8 mouse cellular contexts compared by ENCODE assay signal in the genomic region with DNA sequence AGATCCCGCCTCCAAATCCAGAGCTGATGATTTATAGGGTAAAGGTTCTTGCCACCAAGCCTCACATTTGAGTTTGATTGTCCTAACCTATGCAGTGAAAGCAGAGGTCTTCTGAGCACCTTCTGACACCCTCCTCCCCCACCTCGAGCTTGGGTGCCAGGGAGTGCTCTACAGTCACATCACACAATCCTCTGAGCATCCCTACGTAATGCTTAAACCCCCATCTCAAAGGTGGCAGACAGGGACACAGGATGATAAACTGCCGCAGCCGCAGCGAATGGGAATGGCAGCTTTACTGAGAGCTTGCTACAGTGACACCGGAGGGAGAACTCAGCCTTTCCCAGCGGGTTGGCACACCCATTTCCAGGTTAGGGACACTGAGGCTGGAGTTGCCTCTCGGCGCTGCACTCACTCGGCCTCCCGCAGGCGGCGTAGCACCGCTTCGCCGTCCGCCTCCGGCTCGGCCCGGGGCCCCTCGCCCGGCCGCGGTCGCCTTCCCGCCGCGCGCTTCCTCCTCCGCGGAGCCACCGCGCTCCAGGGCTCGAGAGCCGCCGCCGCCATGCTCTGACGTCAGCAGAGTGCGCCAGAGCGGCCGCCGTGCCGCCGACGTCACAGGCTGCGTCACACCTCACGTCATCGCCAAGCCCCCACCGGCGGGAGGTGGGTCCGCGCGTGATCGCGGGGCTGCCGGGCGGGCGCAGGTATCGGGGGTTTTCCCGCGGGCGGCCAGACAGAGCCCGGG. TPM values are rescaled to one million over a fixed set of nuclear protein-coding genes. Genes with fewer than 3 reads are reported as not detected.
A peak's percentile ranks its signal among the peaks of the same experiment; 100 is the strongest.
DNase-seq lines count a peak whose midpoint lies in the region; ATAC-seq and TF ChIP-seq lines count a peak whose summit lies in the region.

A gene (minus strand): TSS at position 578 of the 742 bp plus-strand sequence.
A gene (plus strand): TSS at position 621 of the 742 bp plus-strand sequence.

- no peak for TF ChIP-seq CTCF in liver, embryonic 14.5 days (IDR thresholded peaks at IDR 0.05; ENCODE audit: low read depth)

- peak within 1 kb of the TSS; percentile 52 for H3K4me2 ChIP-seq in forebrain, embryonic 11.5 days (ENCODE audit: low read depth, low read length, severe bottlenecking)
- H3K4me2 ChIP-seq in heart, embryonic 15.5 days = peak within 1 kb of the TSS; percentile 80
- peak within 1 kb of the TSS; percentile 87 for H3K4me2 ChIP-seq in liver, embryonic 14.5 days (ENCODE audit: low read depth)
- peak within 1 kb of the TSS; percentile 87 for H3K4me2 ChIP-seq in stomach, embryonic 15.5 days

- no peak for TF ChIP-seq EP300 in liver, embryonic 14.5 days (IDR thresholded peaks at IDR 0.05; ENCODE audit: low read depth)

- H3K27ac ChIP-seq in forebrain, embryonic 11.5 days (ENCODE audit: low read depth, low read length) = 0 out of 2 replicates have a peak within 1 kb of the TSS, but pooled peaks have one; percentile 31
- H3K27ac ChIP-seq in heart, embryonic 15.5 days = peak within 1 kb of the TSS; percentile 48
- peak within 1 kb of the TSS; percentile 54 for H3K27ac ChIP-seq in liver, embryonic 14.5 days
- H3K27ac ChIP-seq in stomach, embryonic 15.5 days = peak within 1 kb of the TSS; percentile 66

- peak; percentile 96 for DNase-seq in CD4-positive, CD25-positive, alpha-beta regulatory T cell, adult 2 months (ENCODE audit: low read depth, low spot score)
- DNase-seq in c-Kit-positive CD71-negative TER-119-negative erythroid progenitor cells, embryonic 14.5 days (ENCODE audit: low read depth) = peak; percentile 77
- DNase-seq in forebrain, embryonic 11.5 days (ENCODE audit: low spot score) = peak; percentile 94
- DNase-seq in kidney, postnatal 25 days = peak; percentile 85 to 91
- peak in 2 of 3 experiments; percentile 61 to 71 for DNase-seq in liver, embryonic 14.5 days (ENCODE audit: low read depth in 3 of 3, low spot score in 3 of 3)
- peak; percentile 89 for DNase-seq in neural tube, embryonic 10.5 days (ENCODE audit: extremely low spot score, low spot score)

- H3K4me3 ChIP-seq in forebrain, embryonic 11.5 days (ENCODE audit: low read depth, low read length) = peak within 1 kb of the TSS; percentile 95
- H3K4me3 ChIP-seq in heart, embryonic 15.5 days = peak within 1 kb of the TSS; percentile 90
- H3K4me3 ChIP-seq in liver, embryonic 14.5 days (ENCODE audit: insufficient read depth in 1 of 2, low read depth in 2 of 2, low read length in 2 of 2) = peak within 1 kb of the TSS; percentile 97 to 98
- peak within 1 kb of the TSS; percentile 96 for H3K4me3 ChIP-seq in stomach, embryonic 15.5 days (replicated peaks)

- no peaks in the 10 kb centered on the region for H3K27me3 ChIP-seq in forebrain, embryonic 11.5 days (ENCODE audit: control insufficient read depth, insufficient read depth, low read length)
- no peaks in the 10 kb centered on the region for H3K27me3 ChIP-seq in heart, embryonic 15.5 days
- H3K27me3 ChIP-seq in liver, embryonic 14.5 days (ENCODE audit: control insufficient read depth, insufficient read depth, low read length) = no peaks in the 10 kb centered on the region
- H3K27me3 ChIP-seq in stomach, embryonic 15.5 days (replicated peaks) = no peaks in the 10 kb centered on the region

- peaks cover 6% of the 10 kb centered on the region; the same call in 1 of the 2 replicates for H3K36me3 ChIP-seq in forebrain, embryonic 11.5 days (ENCODE audit: control insufficient read depth, insufficient read depth, low read length)
- H3K36me3 ChIP-seq in heart, embryonic 15.5 days = peaks cover 11% of the 10 kb centered on the region
- peaks cover 11% of the 10 kb centered on the region for H3K36me3 ChIP-seq in liver, embryonic 14.5 days (replicated peaks; ENCODE audit: control insufficient read depth, insufficient read depth, low read depth)
- peaks cover 17% of the 10 kb centered on the region for H3K36me3 ChIP-seq in stomach, embryonic 15.5 days

- H3K9me3 ChIP-seq in forebrain, embryonic 11.5 days (ENCODE audit: control insufficient read depth, low read length) = no peaks in the 10 kb centered on the region
- no peaks in the 10 kb centered on the region for H3K9me3 ChIP-seq in heart, embryonic 15.5 days (replicated peaks)
- no peaks in the 10 kb centered on the region for H3K9me3 ChIP-seq in liver, embryonic 14.5 days (ENCODE audit: control insufficient read depth, low read length)
- H3K9me3 ChIP-seq in stomach, embryonic 15.5 days = no peaks in the 10 kb centered on the region

- peaks cover 8% of the 10 kb centered on the region; the same call in 1 of the 2 replicates for H3K4me1 ChIP-seq in forebrain, embryonic 11.5 days (replicated peaks; ENCODE audit: control insufficient read depth, insufficient read depth, low read length)
- peaks cover 18% of the 10 kb centered on the region for H3K4me1 ChIP-seq in heart, embryonic 15.5 days (replicated peaks)
- H3K4me1 ChIP-seq in liver, embryonic 14.5 days (replicated peaks; ENCODE audit: control insufficient read depth in 2 of 2, insufficient read depth in 2 of 2, low read length in 1 of 2) = peaks cover 5 to 28% of the 10 kb centered on the region in 2 experiments
- H3K4me1 ChIP-seq in stomach, embryonic 15.5 days = peaks cover 24% of the 10 kb centered on the region

- peak; percentile 75 for ATAC-seq in forebrain, embryonic 11.5 days (replicated peaks; ENCODE audit: low FRiP score)
- peak; percentile 73 for ATAC-seq in heart, embryonic 15.5 days (replicated peaks; ENCODE audit: insufficient number of reproducible peaks, insufficient read depth, low FRiP score, low read depth)
- peak; percentile 78 for ATAC-seq in liver, embryonic 14.5 days (ENCODE audit: insufficient read depth)
- peak; percentile 71 for ATAC-seq in stomach, embryonic 15.5 days (ENCODE audit: insufficient read depth, low FRiP score, low read depth)

- peak within 1 kb of the TSS; percentile 79 for H3K9ac ChIP-seq in forebrain, embryonic 11.5 days (ENCODE audit: low read length)
- H3K9ac ChIP-seq in heart, embryonic 15.5 days = peak within 1 kb of the TSS; percentile 85
- H3K9ac ChIP-seq in liver, embryonic 14.5 days (replicated peaks) = peak within 1 kb of the TSS; percentile 85
- peak within 1 kb of the TSS; percentile 82 for H3K9ac ChIP-seq in stomach, embryonic 15.5 days

- WGBS in forebrain, embryonic 11.5 days = 2% methylated on average over 63 of the region's 64 CpGs
- WGBS in heart, embryonic 15.5 days = 2% methylated on average over 61 of the region's 64 CpGs
- 1% methylated on average over 64 of the region's 64 CpGs for WGBS in liver, embryonic 14.5 days (ENCODE audit: insufficient replicate concordance)
- WGBS in stomach, embryonic 15.5 days = 2% methylated on average over 54 of the region's 64 CpGs

RNA-seq across cellular contexts. Expression of the first gene that starts in this region (rescaled TPM):
- 46.1 and 52.2 TPM in 2 replicates for polyA plus RNA-seq in forebrain, embryonic 11.5 days (2014; fragmentation: Nextera tagmentation; extraction: Ambion mirVana)
- 20.7 and 28.8 TPM in 2 replicates for polyA plus RNA-seq in heart, embryonic 15.5 days (2015; fragmentation: Nextera tagmentation; extraction: Ambion mirVana)
- 15.7 and 16.0 TPM in 2 replicates for polyA plus RNA-seq in liver, embryonic 14.5 days (2012; rRNA removed)
- polyA plus RNA-seq in liver, embryonic 14.5 days (2014; fragmentation: Nextera tagmentation; extraction: Ambion mirVana) = 13.3 and 15.3 TPM in 2 replicates
- 34.0 and 37.3 TPM in 2 replicates for polyA plus RNA-seq in stomach, embryonic 15.5 days (2015; fragmentation: Nextera tagmentation; extraction: Ambion mirVana)

RNA-seq across cellular contexts. Expression of the second gene that starts in this region (rescaled TPM):
- 32.9 and 35.4 TPM in 2 replicates for polyA plus RNA-seq in forebrain, embryonic 11.5 days (2014; fragmentation: Nextera tagmentation; extraction: Ambion mirVana)
- 15.6 and 23.3 TPM in 2 replicates for polyA plus RNA-seq in heart, embryonic 15.5 days (2015; fragmentation: Nextera tagmentation; extraction: Ambion mirVana)
- 10.1 and 10.6 TPM in 2 replicates for polyA plus RNA-seq in liver, embryonic 14.5 days (2012; rRNA removed)
- 7.5 and 9.0 TPM in 2 replicates for polyA plus RNA-seq in liver, embryonic 14.5 days (2014; fragmentation: Nextera tagmentation; extraction: Ambion mirVana)
- 31.7 and 32.9 TPM in 2 replicates for polyA plus RNA-seq in stomach, embryonic 15.5 days (2015; fragmentation: Nextera tagmentation; extraction: Ambion mirVana)

Comparison
In these comparisons a context has a peak if more than half of its experiments do, and no peak if none do; other contexts are left out.
1. Peak in every context shown above with its lines: DNase-seq, ATAC-seq, H3K4me3 ChIP-seq and H3K27ac ChIP-seq.